Mouse (Mus musculus) mesoderm, embryonic 11.5 days (tissue): ENCODE results near the gene Cdkal1.
A peak's percentile ranks its signal among the peaks of the same experiment; 100 is the strongest.

ENCODE experiments used
- DNase-seq: peaks from one replicate; pipeline ENCODE4 v3.0.0-alpha.2; 2012; ENCODE audit warnings: low read depth, low spot score

Gene Cdkal1

GRCm38 (mm10) chr13:29502481-29503146 is 352.9 kb downstream of the Cdkal1 start:
- DNase-seq: no peak

- DNase-seq: no peak
These were observed 354.3 kb downstream of the Cdkal1 start for GRCm38 (mm10) chr13:29501173-29501572.

GRCm38 (mm10) chr13:29499750-29500149 is 355.7 kb downstream of the Cdkal1 start:
- DNase-seq: no peak

- DNase-seq: no peak
These were observed 358.2 kb downstream of the Cdkal1 start for GRCm38 (mm10) chr13:29497286-29497685.

GRCm38 (mm10) chr13:29490341-29490740 is 365.1 kb downstream of the Cdkal1 start:
- no peak for DNase-seq

GRCm38 (mm10) chr13:29489476-29489875 is 366.0 kb downstream of the Cdkal1 start:
- no peak for DNase-seq

- peak; percentile 35 for DNase-seq
These were observed 368.8 kb downstream of the Cdkal1 start for GRCm38 (mm10) chr13:29486709-29487108.

- DNase-seq: no peak
These were observed 371.5 kb downstream of the Cdkal1 start for GRCm38 (mm10) chr13:29483950-29484349.

GRCm38 (mm10) chr13:29482147-29482863 is 373.2 kb downstream of the Cdkal1 start:
- DNase-seq: no peak

GRCm38 (mm10) chr13:29476421-29476820 is 379.1 kb downstream of the Cdkal1 start:
- DNase-seq: no peak

GRCm38 (mm10) chr13:29474301-29474700 is 381.2 kb downstream of the Cdkal1 start:
- no peak for DNase-seq

GRCm38 (mm10) chr13:29473779-29474178 is 381.7 kb downstream of the Cdkal1 start:
- no peak for DNase-seq

GRCm38 (mm10) chr13:29462271-29462670 is 393.2 kb downstream of the Cdkal1 start:
- DNase-seq: no peak

- DNase-seq: peak; percentile 43
These were observed 394.7 kb downstream of the Cdkal1 start for GRCm38 (mm10) chr13:29460741-29461140.

- DNase-seq: no peak
These were observed 397.1 kb downstream of the Cdkal1 start for GRCm38 (mm10) chr13:29458385-29458784.

GRCm38 (mm10) chr13:29437067-29437466 is 418.4 kb downstream of the Cdkal1 start:
- no peak for DNase-seq

GRCm38 (mm10) chr13:29434726-29435125 is 420.7 kb downstream of the Cdkal1 start:
- no peak for DNase-seq

- no peak for DNase-seq
These were observed 424.6 kb downstream of the Cdkal1 start for GRCm38 (mm10) chr13:29430919-29431318.

GRCm38 (mm10) chr13:29429877-29430276 is 425.6 kb downstream of the Cdkal1 start:
- no peak for DNase-seq

GRCm38 (mm10) chr13:29429196-29429595 is 426.3 kb downstream of the Cdkal1 start:
- DNase-seq: no peak

- DNase-seq: peak; percentile 83
These were observed 438.9 kb downstream of the Cdkal1 start for GRCm38 (mm10) chr13:29416450-29417136.

- DNase-seq: no peak
These were observed 439.5 kb downstream of the Cdkal1 start for GRCm38 (mm10) chr13:29415967-29416366.

- no peak for DNase-seq
These were observed 440.6 kb downstream of the Cdkal1 start for GRCm38 (mm10) chr13:29414878-29415277.
